Mouse (Mus musculus) midbrain, embryonic 13.5 days (tissue): Measurements from ENCODE around the gene Ice1. TPM values are rescaled to one million over a fixed set of nuclear protein-coding genes. Genes with fewer than 3 reads are reported as not detected.
A peak's percentile ranks its signal among the peaks of the same experiment; 100 is the strongest.

Experiments used
- ATAC-seq: fragments of 200-750 bp; cut with Nextera tagmentation; 2 replicates; pipeline ENCODE4 v1.8.0; 2017; ENCODE audit warnings: mild to moderate bottlenecking, moderate TSS enrichment, moderate library complexity
- H3K27ac ChIP-seq: fragments of 300-500 bp; sonication (generic); 2 replicates; pipeline ENCODE4 v1.5.1; 2015; ENCODE audit warnings: inconsistent platforms, mild to moderate bottlenecking, moderate library complexity
- H3K27me3 ChIP-seq: fragments of 300-500 bp; sonication (generic); 2 replicates; pipeline ENCODE4 v1.6.1; 2015; ENCODE audit warnings: mild to moderate bottlenecking, inconsistent platforms
- H3K36me3 ChIP-seq: fragments of 300-500 bp; sonication (generic); 2 replicates; pipeline ENCODE4 v1.6.1; 2015; ENCODE audit warnings: mild to moderate bottlenecking, inconsistent platforms
- H3K4me1 ChIP-seq: fragments of 300-500 bp; sonication (generic); replicated peaks from 2 replicates; pipeline ENCODE4 v1.6.1; 2015; ENCODE audit warnings: inconsistent platforms
- H3K4me2 ChIP-seq: fragments of 300-500 bp; sonication (generic); replicated peaks from 2 replicates; pipeline ENCODE4 v1.6.1; 2015; ENCODE audit warnings: moderate library complexity, mild to moderate bottlenecking, inconsistent platforms
- H3K4me3 ChIP-seq: fragments of 300-500 bp; sonication (generic); replicated peaks from 2 replicates; pipeline ENCODE4 v1.5.1; 2015; ENCODE audit warnings: mild to moderate bottlenecking, inconsistent platforms
- H3K9ac ChIP-seq: fragments of 300-500 bp; sonication (generic); replicated peaks from 2 replicates; pipeline ENCODE4 v1.6.1; 2015; ENCODE audit warnings: mild to moderate bottlenecking, inconsistent platforms
- H3K9me3 ChIP-seq: fragments of 300-500 bp; sonication (generic); 2 replicates; pipeline ENCODE4 v1.6.1; 2016; ENCODE audit warnings: mild to moderate bottlenecking, inconsistent platforms
- WGBS: fragments of 180-500 bp; shearing (Covaris S2); methylation state at CpG from one replicate; pipeline ENCODE4 v1.1.7; 2015; 5-methylcytosine and 5-hydroxymethylcytosine counted together
- polyA plus RNA-seq: library from polyadenylated mRNA; unstranded; fragments of >200 nt; fragmentation: Nextera tagmentation; extraction: Ambion mirVana; gene quantifications from 2 replicates; pipeline ENCODE4 v1.2.1, GENCODE M21; 2015

Ice1 gene
- polyA plus RNA-seq, 1 experiment from 2014 or later: 31.2 TPM

DNA sequence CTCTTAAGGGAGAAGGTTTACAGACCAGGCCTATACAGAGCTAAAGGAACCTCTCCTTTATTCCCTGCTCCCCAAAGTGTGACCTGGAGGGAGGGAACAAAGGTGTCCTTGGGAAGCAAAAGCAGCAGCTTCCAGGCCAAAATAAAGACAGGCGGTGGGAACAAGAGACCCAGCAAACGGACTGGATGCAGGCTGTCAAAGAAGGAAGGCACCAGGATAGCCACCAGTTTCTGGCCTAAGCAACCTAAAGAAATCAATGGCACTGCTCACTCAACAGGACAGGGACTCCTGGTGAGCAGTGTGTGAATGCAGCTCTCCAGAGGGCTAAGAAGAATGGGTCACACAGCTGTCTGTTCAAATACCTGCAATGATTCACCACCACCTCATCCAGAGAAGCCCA is 1.8 kb downstream of the Ice1 start:
- Histone ChIP-seq H3K4me3 (peak overlapping the region; percentile 92), H3K36me3 (no peaks in the 10 kb centered on the region)
- ATAC-seq: no peak

DNA sequence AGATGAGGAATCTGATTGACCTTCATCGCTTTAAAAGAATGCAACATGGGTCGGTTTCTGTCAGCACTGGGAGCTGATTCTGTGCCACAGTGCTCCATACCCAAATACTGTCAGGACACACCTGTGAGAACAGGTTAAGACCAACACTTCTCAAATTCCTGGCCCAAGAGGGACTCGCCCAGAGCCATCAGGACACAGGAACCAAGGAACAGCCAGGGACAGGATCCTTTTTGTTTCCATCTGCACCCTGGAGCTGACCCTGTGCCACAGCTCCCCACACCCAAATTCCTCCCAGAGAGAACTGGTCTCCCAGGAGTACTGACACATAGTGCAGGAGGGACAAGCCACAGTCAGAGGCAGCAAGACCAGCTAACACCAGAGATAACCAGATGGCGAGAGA is 11.0 kb downstream of the Ice1 start:
- no peaks in the 10 kb centered on the region for H3K4me1 ChIP-seq
- no peak overlapping the region for H3K4me3 ChIP-seq
- no peak for ATAC-seq
- no peak overlapping the region for H3K4me2 ChIP-seq
- H3K36me3 ChIP-seq: peaks cover 2% of the 10 kb centered on the region
- no peak overlapping the region for H3K9ac ChIP-seq
- H3K27ac ChIP-seq: no peak overlapping the region
- no peaks in the 10 kb centered on the region for H3K27me3 ChIP-seq
- WGBS: 93% methylated on average over 4 of the region's 4 CpGs
- 0 out of 2 replicates have a peak, but pooled peaks cover 3% of the 10 kb centered on the region for H3K9me3 ChIP-seq

More for the DNA sequence above, 1.8 kb downstream of the Ice1 start:
- Histone ChIP-seq H3K9ac (peak overlapping the region; percentile 37; the same call in 1 of the 2 replicates), H3K4me1 (peaks cover 37% of the 10 kb centered on the region), H3K27me3 (no peaks in the 10 kb centered on the region), H3K27ac (no peak overlapping the region), H3K9me3 (no peaks in the 10 kb centered on the region), H3K4me2 (peak overlapping the region; percentile 90)
- 52% methylated on average over 2 of the region's 2 CpGs for WGBS

DNA sequence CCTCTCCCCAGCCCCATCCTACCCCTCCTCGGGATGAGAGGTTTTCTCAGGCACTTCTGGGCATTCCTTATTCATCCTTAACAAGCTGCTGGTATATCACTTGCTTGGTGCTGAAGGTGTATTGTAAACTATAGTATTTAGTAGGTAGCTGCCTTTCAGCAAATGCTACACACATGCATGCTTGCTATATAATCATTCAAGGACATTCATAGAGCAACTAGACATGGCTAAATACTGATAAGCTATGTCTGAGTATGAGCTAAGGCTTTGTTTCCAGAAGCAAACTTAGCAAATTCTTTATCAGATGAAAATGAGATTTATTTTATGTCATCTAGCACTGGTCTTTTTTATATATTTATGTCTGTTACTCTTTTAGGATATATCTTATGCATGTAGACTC is 11.8 kb downstream of the Ice1 start:
- Histone ChIP-seq H3K27ac (no peak overlapping the region), H3K9ac (no peak overlapping the region), H3K9me3 (0 out of 2 replicates have a peak, but pooled peaks cover 3% of the 10 kb centered on the region), H3K4me3 (no peak overlapping the region), H3K36me3 (peaks cover 6% of the 10 kb centered on the region), H3K4me2 (no peak overlapping the region), H3K27me3 (no peaks in the 10 kb centered on the region), H3K4me1 (no peaks in the 10 kb centered on the region)
- no peak for ATAC-seq
- WGBS: 86% methylated on average over 1 of the region's 1 CpGs

DNA sequence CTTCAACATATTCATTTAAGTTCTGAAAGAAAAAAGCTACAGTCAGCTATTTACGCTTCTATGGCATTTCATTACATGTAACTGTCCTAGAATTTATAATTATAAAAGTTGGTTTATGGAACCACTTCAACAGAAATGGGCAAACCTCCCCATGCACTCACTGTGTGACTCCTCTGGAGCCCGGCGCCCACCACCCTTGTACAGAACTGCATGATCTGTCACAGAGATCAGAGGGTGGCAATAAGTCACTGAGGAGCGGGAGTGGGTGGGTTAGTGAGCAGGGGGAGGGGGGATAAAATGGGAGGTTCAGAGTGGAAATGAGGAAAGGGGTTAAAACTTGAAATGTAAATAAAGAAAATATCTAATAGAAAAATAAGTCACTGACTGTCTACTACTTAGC is 13.0 kb downstream of the Ice1 start:
- no peaks in the 10 kb centered on the region for H3K27me3 ChIP-seq
- H3K4me1 ChIP-seq: no peaks in the 10 kb centered on the region
- peaks cover 18% of the 10 kb centered on the region for H3K36me3 ChIP-seq
- WGBS: 95% methylated on average over 4 of the region's 4 CpGs
- no peak overlapping the region for H3K4me3 ChIP-seq
- no peak overlapping the region for H3K9ac ChIP-seq
- H3K9me3 ChIP-seq: 0 out of 2 replicates have a peak, but pooled peaks cover 3% of the 10 kb centered on the region
- no peak overlapping the region for H3K27ac ChIP-seq
- ATAC-seq: no peak
- H3K4me2 ChIP-seq: no peak overlapping the region

DNA sequence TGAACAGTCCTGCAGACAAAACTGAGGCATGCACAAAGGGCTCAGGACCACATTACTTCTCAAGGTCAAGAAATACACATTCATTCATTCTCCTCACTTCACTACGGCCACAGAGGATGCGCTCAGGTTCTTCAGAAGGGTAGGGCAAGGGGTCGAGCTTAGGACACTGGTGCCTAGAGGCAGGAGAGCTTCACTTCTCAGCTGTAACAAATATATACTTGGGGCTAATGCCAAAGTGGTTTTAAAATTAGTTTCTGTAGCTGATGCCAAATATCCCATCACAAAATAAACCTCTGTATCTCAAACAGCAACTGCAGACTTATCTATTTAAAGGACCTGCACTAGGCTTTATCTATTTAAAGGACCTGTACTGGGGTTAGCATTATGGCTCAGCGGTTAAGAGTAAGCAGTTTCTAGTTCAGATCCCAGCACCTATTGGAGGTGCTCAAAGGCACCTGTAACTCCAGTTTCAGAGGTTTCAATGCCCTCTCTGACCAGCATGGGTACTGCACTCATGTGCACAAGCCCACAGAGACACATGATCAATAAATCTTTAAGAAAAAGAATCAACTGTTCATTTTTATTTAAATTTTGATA is 14.9 kb downstream of the Ice1 start:
- WGBS: 97% methylated on average over 4 of the region's 4 CpGs
- H3K9ac ChIP-seq: no peak overlapping the region
- no peaks in the 10 kb centered on the region for H3K9me3 ChIP-seq
- H3K4me2 ChIP-seq: no peak overlapping the region
- no peaks in the 10 kb centered on the region for H3K27me3 ChIP-seq
- ATAC-seq: no peak
- H3K4me1 ChIP-seq: no peaks in the 10 kb centered on the region
- H3K27ac ChIP-seq: no peak overlapping the region
- H3K4me3 ChIP-seq: no peak overlapping the region
- H3K36me3 ChIP-seq: peaks cover 35% of the 10 kb centered on the region

DNA sequence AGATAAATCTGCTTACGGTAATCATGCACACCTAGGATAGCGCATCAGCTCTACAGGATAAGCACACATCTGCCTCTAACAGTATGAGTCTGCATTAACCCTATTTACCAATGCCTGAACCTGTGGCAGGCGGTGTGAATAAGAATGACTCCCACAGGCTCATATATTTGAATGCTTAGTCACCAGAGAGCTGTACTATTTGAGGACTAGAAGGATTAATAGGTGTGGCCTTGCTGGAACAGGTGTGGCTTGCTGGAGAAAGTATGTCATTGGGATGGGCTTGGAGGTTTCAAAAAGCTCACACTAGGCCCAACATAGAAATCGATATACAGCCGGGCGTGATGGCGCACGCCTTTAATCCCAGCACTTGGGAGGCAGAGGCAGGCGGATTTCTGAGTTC is 15.9 kb downstream of the Ice1 start:
- Histone ChIP-seq H3K9me3 (no peaks in the 10 kb centered on the region), H3K4me3 (no peak overlapping the region), H3K4me2 (no peak overlapping the region), H3K27me3 (no peaks in the 10 kb centered on the region), H3K9ac (no peak overlapping the region), H3K36me3 (peaks cover 45% of the 10 kb centered on the region), H3K4me1 (no peaks in the 10 kb centered on the region), H3K27ac (no peak overlapping the region)
- ATAC-seq: no peak
- WGBS: 98% methylated on average over 9 of the region's 9 CpGs

DNA sequence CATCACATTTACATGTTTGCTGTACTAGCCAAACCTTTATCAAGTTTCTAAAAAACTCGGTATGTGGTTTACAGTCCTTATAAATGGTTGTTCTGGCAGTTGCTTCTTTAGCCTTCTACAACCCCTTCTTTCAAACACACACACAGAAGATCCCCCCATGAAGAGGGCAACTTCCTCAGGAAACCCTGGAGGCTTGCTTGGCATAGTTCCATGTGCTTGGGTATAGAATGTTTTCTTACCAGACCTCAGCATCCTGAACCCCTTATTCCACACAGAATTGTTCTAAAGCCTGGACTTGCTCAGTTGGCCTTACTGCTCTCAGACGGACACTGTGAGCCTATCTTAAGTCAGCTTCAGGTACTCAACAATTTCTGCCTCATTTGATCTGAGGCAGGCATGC is 24.6 kb downstream of the Ice1 start:
- H3K27ac ChIP-seq: no peak overlapping the region
- 95% methylated on average over 2 of the region's 2 CpGs for WGBS

DNA sequence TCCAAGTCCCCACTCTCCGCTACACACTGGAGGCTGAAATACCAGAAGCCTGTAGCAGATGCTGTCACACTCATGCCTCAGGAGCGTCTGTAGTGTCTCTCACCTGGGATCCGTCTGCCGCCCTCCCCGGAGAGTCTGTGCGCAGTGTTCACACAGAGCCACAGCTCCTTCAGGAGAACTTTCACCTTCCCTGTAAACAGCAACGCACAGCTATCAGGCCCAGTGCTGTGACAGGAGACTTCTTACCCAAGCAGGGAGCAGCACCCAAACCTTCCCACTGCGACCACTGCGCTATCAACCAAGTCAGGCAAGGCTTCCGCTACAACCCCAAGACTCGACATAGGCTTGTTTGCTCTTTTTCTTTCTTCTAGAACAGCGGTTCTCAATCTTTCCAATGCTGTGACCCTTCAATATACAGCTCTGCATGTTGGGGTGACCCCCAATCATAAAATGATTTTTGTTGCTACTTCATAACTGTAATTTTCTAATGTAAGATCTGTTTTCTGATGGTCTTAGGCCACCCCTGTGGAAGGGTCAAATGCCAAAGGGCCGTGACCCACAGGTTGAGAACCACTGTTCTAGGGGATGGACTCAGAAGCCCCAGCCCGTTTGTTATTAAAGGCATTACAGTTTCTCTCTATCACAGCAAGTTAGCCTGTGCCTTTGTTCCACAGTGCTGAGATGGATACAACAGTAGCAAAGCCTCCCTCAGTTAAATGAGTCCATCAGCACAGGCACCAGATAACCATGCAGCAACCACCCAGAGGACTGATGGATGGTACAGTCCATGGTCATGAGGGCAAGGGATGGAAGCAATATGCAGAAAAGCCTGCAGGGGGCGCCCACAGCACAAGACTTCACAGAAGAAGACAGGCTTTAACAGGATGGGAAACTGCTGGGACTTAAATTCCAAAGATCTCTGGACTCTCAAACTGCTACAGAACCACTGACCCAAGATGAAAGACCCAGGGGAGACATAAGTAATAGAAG is 26.7 kb downstream of the Ice1 start:
- Histone ChIP-seq H3K9me3 (no peaks in the 10 kb centered on the region), H3K36me3 (peaks cover 89% of the 10 kb centered on the region), H3K4me3 (no peak overlapping the region), H3K27ac (no peak overlapping the region), H3K4me1 (no peaks in the 10 kb centered on the region), H3K27me3 (no peaks in the 10 kb centered on the region), H3K4me2 (no peak overlapping the region), H3K9ac (no peak overlapping the region)
- ATAC-seq: peak; percentile 77; the same call in 1 of the 2 replicates
- 88% methylated on average over 15 of the region's 15 CpGs for WGBS

More for the DNA sequence above, 24.6 kb downstream of the Ice1 start:
- peaks cover 89% of the 10 kb centered on the region for H3K36me3 ChIP-seq
- no peaks in the 10 kb centered on the region for H3K9me3 ChIP-seq
- no peak overlapping the region for H3K4me3 ChIP-seq
- H3K4me1 ChIP-seq: no peaks in the 10 kb centered on the region
- no peaks in the 10 kb centered on the region for H3K27me3 ChIP-seq
- ATAC-seq: no peak
- no peak overlapping the region for H3K9ac ChIP-seq
- H3K4me2 ChIP-seq: no peak overlapping the region

DNA sequence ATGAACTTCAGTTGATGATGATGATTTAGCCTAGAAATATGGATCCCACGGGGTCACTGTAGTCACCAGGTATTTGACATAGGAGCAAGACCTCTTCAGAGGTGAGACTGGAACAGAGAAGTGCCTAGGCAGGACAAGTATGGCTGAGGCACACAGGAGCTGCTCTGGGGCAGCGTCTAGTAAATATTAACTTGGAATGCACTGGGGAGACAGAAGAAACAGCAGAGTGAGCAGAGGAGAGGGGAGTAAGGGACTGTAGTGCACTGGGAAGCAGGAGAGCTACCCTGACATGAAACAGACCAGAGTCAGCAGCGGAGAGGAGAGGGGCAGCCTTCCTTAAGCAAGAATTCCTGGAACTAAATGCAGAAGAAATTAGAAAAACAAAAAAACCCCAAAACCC is 27.8 kb downstream of the Ice1 start:
- Histone ChIP-seq H3K9ac (no peak overlapping the region), H3K4me3 (no peak overlapping the region), H3K27me3 (no peaks in the 10 kb centered on the region), H3K9me3 (no peaks in the 10 kb centered on the region), H3K4me1 (no peaks in the 10 kb centered on the region), H3K36me3 (peaks cover 89% of the 10 kb centered on the region), H3K4me2 (no peak overlapping the region), H3K27ac (no peak overlapping the region)
- ATAC-seq: no peak
- WGBS: 98% methylated on average over 3 of the region's 3 CpGs

DNA sequence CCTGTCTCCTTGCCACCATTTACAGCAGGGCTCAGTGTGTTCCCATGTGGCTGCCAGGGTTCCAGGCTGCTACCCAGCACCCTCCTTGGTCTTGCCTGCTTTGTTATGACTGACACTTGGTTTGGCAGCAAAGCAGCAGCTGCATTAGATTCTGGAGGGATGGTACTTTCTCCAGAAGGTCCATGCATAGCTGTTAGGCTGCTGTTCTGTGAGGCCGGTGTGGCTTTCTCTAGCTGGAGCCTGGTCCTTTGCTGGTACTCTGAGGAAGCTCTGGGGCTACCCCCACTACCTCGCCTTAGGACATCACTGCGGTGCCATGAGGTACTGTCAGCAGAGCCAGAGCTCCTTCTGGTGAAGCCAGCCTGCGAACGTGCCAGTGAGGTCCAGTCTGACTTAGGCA is 32.1 kb downstream of the Ice1 start:
- Histone ChIP-seq H3K4me3 (no peak overlapping the region), H3K9ac (no peak overlapping the region), H3K4me1 (no peaks in the 10 kb centered on the region), H3K9me3 (no peaks in the 10 kb centered on the region), H3K27ac (no peak overlapping the region), H3K4me2 (no peak overlapping the region), H3K27me3 (no peaks in the 10 kb centered on the region), H3K36me3 (peaks cover 99% of the 10 kb centered on the region)
- WGBS: 97% methylated on average over 5 of the region's 5 CpGs
- no peak for ATAC-seq

DNA sequence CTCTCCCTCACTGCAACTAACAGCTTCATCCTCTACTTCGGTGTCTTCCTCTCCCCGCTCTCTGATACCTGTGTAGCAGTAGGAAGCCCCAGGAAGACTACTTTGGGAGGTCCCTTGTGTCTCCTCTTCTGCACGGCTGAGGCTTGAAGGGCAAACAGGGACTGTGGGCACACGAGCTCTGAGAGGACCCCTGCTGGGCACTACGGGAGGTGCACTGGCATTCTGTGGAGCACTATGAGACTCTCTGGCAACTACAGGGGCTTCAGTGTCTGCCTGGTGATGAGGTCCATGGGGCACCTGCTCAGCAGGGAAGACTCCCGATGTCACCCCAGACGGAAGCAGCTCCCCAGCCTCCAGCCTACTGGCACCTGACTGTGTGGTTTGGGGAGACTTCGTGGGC is 32.7 kb downstream of the Ice1 start:
- H3K27me3 ChIP-seq: no peaks in the 10 kb centered on the region
- WGBS: 90% methylated on average over 8 of the region's 8 CpGs
- no peak overlapping the region for H3K9ac ChIP-seq
- no peak for ATAC-seq
- no peak overlapping the region for H3K4me3 ChIP-seq
- H3K4me1 ChIP-seq: no peaks in the 10 kb centered on the region
- H3K9me3 ChIP-seq: no peaks in the 10 kb centered on the region
- H3K36me3 ChIP-seq: peaks cover 99% of the 10 kb centered on the region
- no peak overlapping the region for H3K27ac ChIP-seq
- no peak overlapping the region for H3K4me2 ChIP-seq

DNA sequence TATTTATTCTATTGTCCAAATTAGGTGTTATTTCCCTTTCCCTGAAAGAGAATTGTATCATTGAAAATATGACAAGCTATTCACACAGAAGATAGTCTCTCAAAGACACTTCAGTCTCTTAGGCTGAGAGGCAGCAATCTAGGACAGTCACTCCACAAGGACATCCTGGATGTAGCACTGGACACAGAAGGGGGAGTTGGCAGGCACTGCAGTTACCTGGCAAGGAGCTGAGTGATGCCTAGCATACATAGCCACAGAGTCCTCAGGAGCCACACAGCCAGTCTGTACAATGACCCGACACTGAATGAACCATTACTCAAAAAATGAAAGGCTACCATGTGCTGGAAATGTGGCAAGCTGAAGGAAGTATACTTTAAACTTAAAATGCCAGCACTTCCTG is 35.9 kb downstream of the Ice1 start:
- Histone ChIP-seq H3K4me3 (no peak overlapping the region), H3K9ac (no peak overlapping the region), H3K9me3 (no peaks in the 10 kb centered on the region), H3K4me1 (no peaks in the 10 kb centered on the region), H3K27ac (no peak overlapping the region), H3K4me2 (no peak overlapping the region), H3K36me3 (peaks cover 89% of the 10 kb centered on the region), H3K27me3 (no peaks in the 10 kb centered on the region)
- 88% methylated on average over 1 of the region's 1 CpGs for WGBS
- no peak for ATAC-seq
